Mouse (Mus musculus) layer of hippocampus, postnatal 36 days (tissue): ENCODE results near the gene Pkn1. TPM values are rescaled to one million over a fixed set of nuclear protein-coding genes. Genes with fewer than 3 reads are reported as not detected.

Source experiments
- DNase-seq, 2 experiments: peaks; one replicate each; pipeline ENCODE4 v3.0.0; 2022
- total RNA-seq, 2 experiments: library from RNA; stranded (reverse); gene quantifications; 2 replicates each; pipeline ENCODE4 v1.2.3; 2021

The Pkn1 gene
- total RNA-seq, 2 experiments from 2014 or later, result 53.0 to 54.8 TPM

- no peak for DNase-seq
Observed at GRCm38 (mm10) chr8:83652744-83653661, 46.0 kb downstream of the Pkn1 start.

GRCm38 (mm10) chr8:83652030-83652743 lies 46.8 kb downstream of the Pkn1 start, which contains the start of gene Gipc1:
TSS of gene Gipc1 (plus strand) at chr8:83652677.
- DNase-seq, result peak; percentile 96 to 97

- no peak for DNase-seq
Observed at GRCm38 (mm10) chr8:83649699-83650098, 49.3 kb downstream of the Pkn1 start.

GRCm38 (mm10) chr8:83648031-83648430 lies 50.9 kb downstream of the Pkn1 start:
- DNase-seq, result no peak

- DNase-seq, result no peak
Observed at GRCm38 (mm10) chr8:83647511-83647910, 51.5 kb downstream of the Pkn1 start.

- no peak for DNase-seq
Observed at GRCm38 (mm10) chr8:83639649-83640048, 59.3 kb downstream of the Pkn1 start.

- no peak for DNase-seq
Observed at GRCm38 (mm10) chr8:83638856-83639255, 60.1 kb downstream of the Pkn1 start.

GRCm38 (mm10) chr8:83632083-83632707 lies 66.8 kb downstream of the Pkn1 start:
- DNase-seq, result no peak

- DNase-seq, result no peak
Observed at GRCm38 (mm10) chr8:83625676-83626299, 73.2 kb downstream of the Pkn1 start.

GRCm38 (mm10) chr8:83624739-83625138 lies 74.2 kb downstream of the Pkn1 start:
- DNase-seq, result no peak

GRCm38 (mm10) chr8:83623549-83623948 lies 75.4 kb downstream of the Pkn1 start:
- no peak for DNase-seq

- peak; percentile 86 to 88 for DNase-seq
Observed at GRCm38 (mm10) chr8:83622389-83622989, 76.5 kb downstream of the Pkn1 start.

GRCm38 (mm10) chr8:83621691-83622388 lies 77.1 kb downstream of the Pkn1 start:
- no peak for DNase-seq

- DNase-seq, result no peak
Observed at GRCm38 (mm10) chr8:83619568-83620285, 79.3 kb downstream of the Pkn1 start.

GRCm38 (mm10) chr8:83618566-83618965 lies 80.4 kb downstream of the Pkn1 start:
- DNase-seq, result no peak

- no peak for DNase-seq
Observed at GRCm38 (mm10) chr8:83617111-83617510, 81.9 kb downstream of the Pkn1 start.

- DNase-seq, result no peak
Observed at GRCm38 (mm10) chr8:83616625-83617024, 82.4 kb downstream of the Pkn1 start.
